Mouse (Mus musculus) lung, postnatal 14 days (tissue): ENCODE measurements around the gene Hif3a.

Experiments
- DNase-seq: peaks from one replicate; pipeline ENCODE4 v3.0.0; 2021

Gene Hif3a

GRCm38 (mm10) chr7:17056601-17057523 is 5.4 kb downstream of the Hif3a start:
- DNase-seq: peak; percentile 61

- DNase-seq: peak; percentile 91
These were observed 6.1 kb downstream of the Hif3a start for GRCm38 (mm10) chr7:17056081-17056581.

DNA sequence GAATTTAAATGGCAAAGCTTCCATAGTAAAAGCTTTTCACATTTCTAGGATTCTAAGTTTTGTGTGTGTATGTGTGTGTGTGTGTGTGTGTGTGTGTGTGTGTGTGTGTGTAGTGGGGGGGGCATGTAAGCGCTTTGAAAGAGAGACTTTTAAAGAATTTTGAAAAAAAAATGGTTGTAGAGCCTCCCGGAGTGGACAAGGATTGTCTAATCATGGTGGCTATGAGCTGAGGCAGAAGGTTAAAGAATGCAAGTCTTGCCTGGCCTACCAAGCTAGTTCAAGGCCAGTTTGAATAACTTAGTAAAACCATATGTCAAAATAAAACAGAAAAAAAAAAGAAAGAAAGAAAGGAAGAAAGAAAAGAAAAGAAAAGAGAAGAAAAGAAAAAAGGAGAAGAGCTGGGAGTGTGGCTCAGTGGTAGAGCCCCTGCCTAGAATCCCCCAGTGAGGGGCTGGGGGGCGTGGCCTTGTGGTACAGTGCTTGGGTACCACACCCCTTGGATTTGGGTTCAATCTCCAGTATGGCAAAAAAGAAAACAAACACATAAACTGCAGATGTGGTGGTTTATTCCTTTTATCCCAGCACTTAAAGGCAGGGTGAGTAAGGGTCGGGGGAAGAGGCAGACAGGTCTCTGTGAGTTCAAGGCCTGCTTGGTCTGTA is 6.8 kb downstream of the Hif3a start:
- DNase-seq: no peak

DNA sequence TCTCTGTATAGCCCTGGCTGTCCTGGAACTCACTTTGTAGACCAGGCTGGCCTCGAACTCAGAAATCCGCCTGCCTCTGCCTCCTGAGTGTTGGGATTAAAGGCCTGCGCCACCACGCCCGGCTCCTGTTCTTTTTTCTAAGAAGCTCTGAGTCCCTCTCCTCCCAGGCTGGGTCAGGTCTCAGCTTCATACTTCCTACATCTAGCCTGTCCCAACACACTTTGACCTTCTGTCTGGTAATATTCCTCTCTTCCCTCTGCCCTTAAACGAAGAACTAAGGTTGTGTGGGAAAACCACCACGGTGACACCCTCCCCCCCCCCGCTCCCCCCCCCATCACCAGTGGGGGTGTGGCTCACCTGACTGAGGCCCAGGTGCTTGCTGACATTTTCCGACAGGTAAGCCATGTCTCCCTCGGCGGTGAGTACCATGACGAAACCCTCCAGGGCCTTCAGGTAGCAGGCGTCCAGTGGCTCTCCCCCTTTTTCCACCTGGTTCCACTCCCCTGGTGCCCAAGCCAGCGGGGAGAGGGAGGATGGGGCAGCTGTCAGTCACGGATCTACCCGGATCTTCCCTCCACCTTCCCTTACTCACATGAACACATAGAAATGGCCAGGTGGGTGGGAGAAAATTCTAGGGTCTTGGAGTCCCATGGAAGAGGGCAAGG is 7.8 kb downstream of the Hif3a start:
- DNase-seq: no peak

DNA sequence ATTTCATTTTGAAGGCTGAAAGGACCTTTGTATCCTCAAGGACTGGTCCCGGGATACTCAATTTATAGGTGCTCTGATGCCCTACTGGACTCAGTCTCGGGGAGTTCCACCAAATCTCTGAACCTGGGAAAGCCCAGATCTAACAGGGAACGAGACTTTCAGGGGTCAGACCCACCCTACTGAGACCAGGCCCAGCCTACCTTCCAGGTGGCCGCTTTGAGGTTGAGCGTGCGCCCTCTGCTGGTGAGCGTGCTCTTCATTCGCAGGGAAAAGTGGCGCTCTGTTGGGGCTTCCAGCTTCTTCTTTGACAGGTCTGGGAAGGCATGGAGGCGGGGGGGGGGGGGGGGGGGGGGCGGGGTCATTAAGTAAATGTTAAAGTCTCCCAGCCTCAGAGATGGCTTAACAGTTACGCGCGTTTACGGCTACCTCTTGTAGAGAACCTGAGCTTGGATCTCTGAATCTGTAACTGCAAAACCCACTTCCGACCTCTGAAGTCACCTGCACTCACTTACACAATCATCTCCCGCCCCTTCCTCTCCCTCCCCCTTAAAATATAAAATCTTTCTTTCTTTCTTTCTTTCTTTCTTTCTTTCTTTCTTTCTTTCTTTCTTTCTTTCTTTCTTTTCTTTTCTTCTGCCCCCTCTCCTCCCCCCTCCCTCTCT is 11.2 kb downstream of the Hif3a start:
- DNase-seq: peak; percentile 79

- no peak for DNase-seq
These were observed 11.7 kb downstream of the Hif3a start for GRCm38 (mm10) chr7:17050491-17050890.

- no peak for DNase-seq
These were observed 13.6 kb downstream of the Hif3a start for GRCm38 (mm10) chr7:17048431-17049190.

- no peak for DNase-seq
These were observed 15.1 kb downstream of the Hif3a start for GRCm38 (mm10) chr7:17047041-17047682.

- DNase-seq: no peak
These were observed 16.5 kb downstream of the Hif3a start for GRCm38 (mm10) chr7:17045743-17046142.

GRCm38 (mm10) chr7:17039373-17039772 is 22.9 kb downstream of the Hif3a start:
- no peak for DNase-seq

DNA sequence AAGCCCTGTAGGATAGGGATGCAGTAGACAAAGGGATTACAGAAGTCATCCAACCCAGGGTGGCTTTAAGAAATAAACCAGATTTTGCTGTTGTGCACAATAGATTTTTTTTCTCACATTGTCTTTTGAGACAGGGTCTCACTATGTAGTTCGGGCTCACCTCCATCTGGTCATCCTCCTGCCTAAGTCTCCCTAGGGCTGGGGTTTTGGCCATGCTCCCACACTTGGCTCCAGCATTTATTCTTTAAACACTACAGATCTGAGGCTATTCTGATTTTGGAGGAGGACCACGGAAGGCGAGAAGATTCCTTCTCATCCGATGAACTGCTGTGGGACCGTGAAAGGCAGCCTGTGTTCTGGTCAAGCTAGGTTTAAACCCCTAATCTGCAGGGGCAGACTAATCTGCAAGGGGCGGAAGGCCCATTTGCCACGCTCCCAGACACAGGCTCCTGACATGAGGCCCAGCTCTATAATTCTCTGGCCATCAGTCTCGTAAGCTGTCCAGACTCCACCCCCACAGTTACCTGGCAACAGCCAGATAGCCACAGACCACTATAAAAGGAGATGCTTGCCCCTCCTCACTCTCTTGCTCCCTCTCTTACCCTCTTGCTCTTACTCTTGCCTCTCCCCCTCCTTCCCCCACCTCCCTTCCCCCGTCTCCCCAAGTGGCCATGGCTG is 24.1 kb downstream of the Hif3a start:
- DNase-seq: no peak

DNA sequence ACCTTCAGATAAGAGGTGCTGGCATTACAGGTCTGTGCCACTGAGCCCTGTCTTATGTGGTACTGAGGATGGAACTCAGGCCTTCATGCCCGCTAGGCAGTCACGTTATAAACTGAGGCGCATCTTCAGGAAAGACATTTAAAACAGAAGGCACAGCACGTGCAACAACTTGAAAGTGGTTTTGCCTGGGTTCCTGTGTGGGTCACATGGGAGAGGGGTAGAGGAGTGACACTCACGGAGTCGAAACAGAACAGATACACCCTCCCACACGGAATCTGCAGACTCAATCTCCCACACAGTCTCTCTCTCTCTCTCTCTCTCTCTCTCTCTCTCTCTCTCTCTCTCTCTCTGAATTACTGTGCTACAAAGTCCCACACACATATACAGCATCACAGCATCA is 32.0 kb downstream of the Hif3a start:
- no peak for DNase-seq

- DNase-seq: no peak
These were observed 33.3 kb downstream of the Hif3a start for GRCm38 (mm10) chr7:17028923-17029322.

DNA sequence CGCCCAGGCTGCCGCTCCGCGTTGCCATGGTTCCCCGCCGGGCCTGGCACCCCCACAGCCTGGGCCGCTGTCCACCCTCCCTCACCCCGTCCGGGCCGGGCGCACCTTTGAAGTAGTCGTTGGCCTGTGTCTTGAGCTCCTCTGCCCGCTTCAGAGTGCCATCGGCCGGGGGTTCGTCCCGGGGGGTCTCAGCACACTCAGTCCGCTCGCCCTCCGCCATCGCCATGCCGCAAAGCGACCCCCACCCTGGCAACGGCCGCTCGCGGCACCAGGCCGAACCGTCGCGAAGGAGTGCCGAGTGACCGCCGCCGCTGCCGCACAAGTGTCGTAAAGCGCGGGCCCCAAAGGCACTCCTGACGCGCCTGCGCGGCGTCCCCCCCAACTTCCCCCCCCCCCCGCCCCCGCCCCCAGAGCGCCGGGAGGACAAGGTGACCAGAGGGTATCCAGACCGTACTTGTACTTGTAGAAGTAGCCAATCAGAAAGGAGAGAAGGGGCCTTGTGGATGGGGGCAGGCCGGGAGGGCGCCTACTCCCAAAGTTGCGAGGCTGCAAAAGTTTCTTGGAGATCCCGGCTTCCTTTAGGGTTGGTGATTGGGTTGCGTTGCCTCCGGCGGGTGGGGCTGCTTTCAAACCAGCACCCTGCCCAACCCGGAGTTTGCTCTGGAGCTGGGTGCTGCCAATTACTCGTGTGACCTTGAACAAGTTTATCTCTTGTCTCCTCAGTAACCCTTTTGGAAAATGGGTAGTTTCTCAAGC is 34.5 kb downstream of the Hif3a start, which contains the start of gene Ppp5c:
Gene Ppp5c (minus strand): TSS at position 337 of the 756 bp plus-strand sequence.
- DNase-seq: peak; percentile 88

- DNase-seq: no peak
These were observed 35.3 kb downstream of the Hif3a start for GRCm38 (mm10) chr7:17026710-17027587.

DNA sequence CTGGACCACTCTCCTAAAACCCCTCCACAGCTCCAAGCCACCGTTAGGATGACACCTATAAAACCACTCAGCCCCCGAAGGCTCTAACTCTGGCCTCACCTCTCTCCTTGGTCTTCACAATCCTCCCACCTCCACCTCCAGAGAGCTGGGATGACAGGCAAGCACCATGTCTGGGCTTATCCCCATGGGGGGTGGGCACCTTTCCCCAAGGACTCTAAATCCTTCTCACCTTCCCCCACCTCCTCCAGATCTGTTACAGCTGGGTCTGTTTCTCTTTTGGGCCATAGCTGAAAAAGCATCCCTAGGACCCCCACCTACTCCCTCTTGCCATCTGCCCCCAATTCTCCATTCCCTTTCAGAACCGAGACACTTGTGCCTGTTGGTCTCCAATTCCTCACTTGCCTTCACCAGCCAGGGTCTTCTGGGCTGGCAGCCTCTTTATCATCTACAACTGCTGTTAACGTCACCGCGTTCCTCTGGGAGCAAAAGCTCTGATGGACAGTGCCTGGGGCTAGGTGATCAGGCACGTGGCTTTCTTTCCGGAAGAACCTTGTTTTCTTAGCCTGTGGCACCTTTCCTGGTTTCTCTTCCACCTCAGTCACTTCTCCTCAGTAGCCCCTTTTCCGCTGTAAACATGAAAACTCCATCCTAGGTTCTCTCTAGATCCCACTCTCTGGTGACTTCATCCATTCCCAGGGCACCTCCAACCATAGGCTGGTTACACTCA is 36.2 kb downstream of the Hif3a start:
- no peak for DNase-seq

GRCm38 (mm10) chr7:17025505-17025894 is 36.7 kb downstream of the Hif3a start:
- no peak for DNase-seq

- peak; percentile 23 for DNase-seq
These were observed 37.3 kb downstream of the Hif3a start for GRCm38 (mm10) chr7:17024814-17025504.
